Mouse (Mus musculus): ENCODE data around the gene Ggta1. TPM values are rescaled to one million over a fixed set of nuclear protein-coding genes. Genes with fewer than 3 reads are reported as not detected.

Ggta1 gene
- polyA plus RNA-seq, 1 experiment from 2014 or later: 16.4 TPM

GRCm38 (mm10) chr2:35506311-35507190, 43.5 kb upstream of the Ggta1 start:
- no peaks in the 10 kb centered on the region for H3K36me3 ChIP-seq (ENCODE audit: insufficient read depth)
- no peaks in the 10 kb centered on the region for H3K9me3 ChIP-seq (ENCODE audit: low read depth, low read length)
- no peak for ATAC-seq (ENCODE audit: insufficient read depth)
- H3K4me1 ChIP-seq (ENCODE audit: insufficient read depth): peaks cover 34% of the 10 kb centered on the region
- 57% methylated on average over 6 of the region's 6 CpGs for WGBS
- H3K27me3 ChIP-seq (ENCODE audit: insufficient read depth, low read length): no peaks in the 10 kb centered on the region
- no peak overlapping the region for H3K9ac ChIP-seq
- no peak overlapping the region for H3K4me3 ChIP-seq (ENCODE audit: low read depth, low read length)
- DNase-seq: no peak
- H3K4me2 ChIP-seq: no peak overlapping the region
- H3K27ac ChIP-seq (ENCODE audit: low read depth): peak overlapping the region; percentile 56; the same call in 1 of the 2 replicates
- TF ChIP-seq CTCF (IDR thresholded peaks at IDR 0.05; ENCODE audit: low read depth): no peak

- WGBS: 72% methylated on average over 6 of the region's 6 CpGs
- peaks cover 34% of the 10 kb centered on the region for H3K4me1 ChIP-seq (ENCODE audit: insufficient read depth)
- no peak for ATAC-seq (ENCODE audit: insufficient read depth)
Measured at GRCm38 (mm10) chr2:35505519-35506286, 42.7 kb upstream of the Ggta1 start.

GRCm38 (mm10) chr2:35504417-35504776, 41.4 kb upstream of the Ggta1 start:
- Histone ChIP-seq H3K4me1 (ENCODE audit: insufficient read depth) (peaks cover 34% of the 10 kb centered on the region), H3K27ac (ENCODE audit: low read depth) (peak overlapping the region; percentile 75; the same call in 1 of the 2 replicates), H3K4me3 (ENCODE audit: low read depth, low read length) (no peak overlapping the region), H3K9ac (no peak overlapping the region), H3K4me2 (peak overlapping the region; percentile 2; the same call in 1 of the 2 replicates), H3K27me3 (ENCODE audit: insufficient read depth, low read length) (no peaks in the 10 kb centered on the region), H3K36me3 (ENCODE audit: insufficient read depth) (no peaks in the 10 kb centered on the region), H3K9me3 (ENCODE audit: low read depth, low read length) (no peaks in the 10 kb centered on the region)
- no peak for TF ChIP-seq CTCF (IDR thresholded peaks at IDR 0.05; ENCODE audit: low read depth)
- DNase-seq (no peak), ATAC-seq (ENCODE audit: insufficient read depth) (no peak)
- 48% methylated on average over 7 of the region's 7 CpGs for WGBS

More at GRCm38 (mm10) chr2:35505519-35506286, 42.7 kb upstream of the Ggta1 start:
- Histone ChIP-seq H3K9me3 (ENCODE audit: low read depth, low read length) (no peaks in the 10 kb centered on the region), H3K4me3 (ENCODE audit: low read depth, low read length) (no peak overlapping the region), H3K4me2 (no peak overlapping the region), H3K27ac (ENCODE audit: low read depth) (no peak overlapping the region), H3K36me3 (ENCODE audit: insufficient read depth) (no peaks in the 10 kb centered on the region), H3K9ac (no peak overlapping the region), H3K27me3 (ENCODE audit: insufficient read depth, low read length) (no peaks in the 10 kb centered on the region)
- TF ChIP-seq CTCF (IDR thresholded peaks at IDR 0.05; ENCODE audit: low read depth): no peak
- no peak for DNase-seq

- Histone ChIP-seq H3K27me3 (ENCODE audit: insufficient read depth, low read length) (no peaks in the 10 kb centered on the region), H3K9ac (no peak overlapping the region), H3K4me3 (ENCODE audit: low read depth, low read length) (no peak overlapping the region), H3K9me3 (ENCODE audit: low read depth, low read length) (no peaks in the 10 kb centered on the region), H3K4me1 (ENCODE audit: insufficient read depth) (peaks cover 29% of the 10 kb centered on the region), H3K36me3 (ENCODE audit: insufficient read depth) (no peaks in the 10 kb centered on the region), H3K27ac (ENCODE audit: low read depth) (peak overlapping the region; percentile 75; the same call in 1 of the 2 replicates), H3K4me2 (peak overlapping the region; percentile 2; the same call in 1 of the 2 replicates)
- no peak for TF ChIP-seq CTCF (IDR thresholded peaks at IDR 0.05; ENCODE audit: low read depth)
- DNase-seq (peak; percentile 44), ATAC-seq (ENCODE audit: insufficient read depth) (0 out of 2 replicates have a peak, but pooled peaks have one; percentile 47)
- 28% methylated on average over 8 of the region's 8 CpGs for WGBS
Measured at GRCm38 (mm10) chr2:35503723-35504416, 40.8 kb upstream of the Ggta1 start.

GRCm38 (mm10) chr2:35503021-35503722, 40.1 kb upstream of the Ggta1 start:
- Histone ChIP-seq H3K4me1 (ENCODE audit: insufficient read depth) (peaks cover 25% of the 10 kb centered on the region), H3K9ac (no peak overlapping the region; the same call in 1 of the 2 replicates), H3K27me3 (ENCODE audit: insufficient read depth, low read length) (no peaks in the 10 kb centered on the region), H3K9me3 (ENCODE audit: low read depth, low read length) (no peaks in the 10 kb centered on the region), H3K27ac (ENCODE audit: low read depth) (peak overlapping the region; percentile 75; the same call in 1 of the 2 replicates), H3K4me3 (ENCODE audit: low read depth, low read length) (no peak overlapping the region), H3K36me3 (ENCODE audit: insufficient read depth) (no peaks in the 10 kb centered on the region), H3K4me2 (no peak overlapping the region)
- 65% methylated on average over 12 of the region's 12 CpGs for WGBS
- DNase-seq (no peak), ATAC-seq (ENCODE audit: insufficient read depth) (no peak)
- no peak for TF ChIP-seq CTCF (IDR thresholded peaks at IDR 0.05; ENCODE audit: low read depth)

GRCm38 (mm10) chr2:35502561-35502960, 39.5 kb upstream of the Ggta1 start:
- ATAC-seq (ENCODE audit: insufficient read depth) (no peak), DNase-seq (no peak)
- no peak overlapping the region for H3K9ac ChIP-seq
- WGBS: 71% methylated on average over 3 of the region's 3 CpGs
- no peaks in the 10 kb centered on the region for H3K27me3 ChIP-seq (ENCODE audit: insufficient read depth, low read length)
- H3K4me1 ChIP-seq (ENCODE audit: insufficient read depth): peaks cover 25% of the 10 kb centered on the region
- H3K4me3 ChIP-seq (ENCODE audit: low read depth, low read length): no peak overlapping the region
- no peak overlapping the region for H3K4me2 ChIP-seq
- TF ChIP-seq CTCF (IDR thresholded peaks at IDR 0.05; ENCODE audit: low read depth): no peak
- no peaks in the 10 kb centered on the region for H3K9me3 ChIP-seq (ENCODE audit: low read depth, low read length)
- no peaks in the 10 kb centered on the region for H3K36me3 ChIP-seq (ENCODE audit: insufficient read depth)
- H3K27ac ChIP-seq (ENCODE audit: low read depth): 0 out of 2 replicates have a peak overlapping the region, but pooled peaks have one; percentile 38

All from lung, embryonic 14.5 days (tissue).